Mouse (Mus musculus) embryonic facial prominence, embryonic 13.5 days (tissue): ENCODE data around the gene Camta1. TPM values are rescaled to one million over a fixed set of nuclear protein-coding genes. Genes with fewer than 3 reads are reported as not detected.

ENCODE experiments used
- ATAC-seq: fragments of 200-750 bp; cut with Nextera tagmentation; 2 replicates; pipeline ENCODE4 v1.8.0; 2017; ENCODE audit warnings: low read depth; ENCODE audit not compliant: insufficient number of reproducible peaks, insufficient read depth, low FRiP score, low TSS enrichment
- H3K27ac ChIP-seq: fragments of 300-500 bp; sonication (generic); 2 replicates; pipeline ENCODE4 v1.5.1; 2015; ENCODE audit warnings: moderate library complexity, mild to moderate bottlenecking, inconsistent platforms
- H3K27me3 ChIP-seq: fragments of 300-500 bp; sonication (generic); 2 replicates; pipeline ENCODE4 v1.6.1; 2015; ENCODE audit warnings: mild to moderate bottlenecking, inconsistent platforms
- H3K36me3 ChIP-seq: fragments of 300-500 bp; sonication (generic); 2 replicates; pipeline ENCODE4 v1.6.1; 2015; ENCODE audit warnings: mild to moderate bottlenecking, inconsistent platforms
- H3K4me1 ChIP-seq: fragments of 300-500 bp; sonication (generic); 2 replicates; pipeline ENCODE4 v1.6.1; 2015; ENCODE audit warnings: inconsistent platforms
- H3K4me2 ChIP-seq: fragments of 300-500 bp; sonication (generic); 2 replicates; pipeline ENCODE4 v1.6.1; 2015; ENCODE audit warnings: moderate library complexity, mild to moderate bottlenecking, inconsistent platforms
- H3K4me3 ChIP-seq: fragments of 300-500 bp; sonication (generic); 2 replicates; pipeline ENCODE4 v1.5.1; 2015; ENCODE audit warnings: mild to moderate bottlenecking, inconsistent platforms
- H3K9ac ChIP-seq: fragments of 300-500 bp; sonication (generic); 2 replicates; pipeline ENCODE4 v1.6.1; 2015; ENCODE audit warnings: mild to moderate bottlenecking, inconsistent platforms
- H3K9me3 ChIP-seq: fragments of 300-500 bp; sonication (generic); 2 replicates; pipeline ENCODE4 v1.6.1; 2016; ENCODE audit warnings: inconsistent platforms
- WGBS: fragments of 180-500 bp; shearing (Covaris S2); methylation state at CpG from one replicate; pipeline ENCODE4 v1.1.7; 2015; ENCODE audit warnings: mixed read lengths; 5-methylcytosine and 5-hydroxymethylcytosine counted together
- polyA plus RNA-seq: library from polyadenylated mRNA; unstranded; fragments of >200 nt; fragmentation: Nextera tagmentation; extraction: Ambion mirVana; gene quantifications from 2 replicates; pipeline ENCODE4 v1.2.1, GENCODE M21; 2015

Gene Camta1
- polyA plus RNA-seq, 1 experiment from 2014 or later = 106 TPM

GRCm38 (mm10) chr4:151756400-151756799 is 105.3 kb downstream of the Camta1 start:
- no peak for ATAC-seq
- H3K9me3 ChIP-seq = no peaks in the 10 kb centered on the region
- no peak overlapping the region for H3K27ac ChIP-seq
- H3K4me3 ChIP-seq = no peak overlapping the region
- 0 out of 2 replicates have a peak, but pooled peaks cover 3% of the 10 kb centered on the region for H3K36me3 ChIP-seq
- H3K4me2 ChIP-seq = no peak overlapping the region
- 75% methylated on average over 10 of the region's 10 CpGs for WGBS
- no peak overlapping the region for H3K9ac ChIP-seq
- no peaks in the 10 kb centered on the region for H3K27me3 ChIP-seq
- peaks cover 27% of the 10 kb centered on the region for H3K4me1 ChIP-seq

GRCm38 (mm10) chr4:151753231-151753630 is 108.4 kb downstream of the Camta1 start:
- H3K9ac ChIP-seq = no peak overlapping the region
- whole genome bisulfite sequencing = 60% methylated on average over 10 of the region's 10 CpGs
- H3K4me2 ChIP-seq = no peak overlapping the region
- H3K27me3 ChIP-seq = no peaks in the 10 kb centered on the region
- no peak overlapping the region for H3K4me3 ChIP-seq
- ATAC-seq = no peak
- peaks cover 27% of the 10 kb centered on the region for H3K4me1 ChIP-seq
- H3K9me3 ChIP-seq = no peaks in the 10 kb centered on the region
- H3K27ac ChIP-seq = no peak overlapping the region
- H3K36me3 ChIP-seq = 0 out of 2 replicates have a peak, but pooled peaks cover 3% of the 10 kb centered on the region

- Histone ChIP-seq H3K27ac (no peak overlapping the region), H3K9me3 (no peaks in the 10 kb centered on the region), H3K4me1 (peaks cover 27% of the 10 kb centered on the region), H3K4me3 (no peak overlapping the region), H3K9ac (no peak overlapping the region), H3K4me2 (no peak overlapping the region), H3K27me3 (no peaks in the 10 kb centered on the region), H3K36me3 (no peaks in the 10 kb centered on the region)
- ATAC-seq = no peak
- WGBS = 53% methylated on average over 7 of the region's 7 CpGs
Observed at GRCm38 (mm10) chr4:151752551-151752950, 109.1 kb downstream of the Camta1 start.

GRCm38 (mm10) chr4:151751270-151751945 is 110.3 kb downstream of the Camta1 start:
- H3K27ac ChIP-seq = no peak overlapping the region
- no peaks in the 10 kb centered on the region for H3K36me3 ChIP-seq
- H3K9ac ChIP-seq = no peak overlapping the region
- H3K4me2 ChIP-seq = no peak overlapping the region
- no peaks in the 10 kb centered on the region for H3K9me3 ChIP-seq
- WGBS = 82% methylated on average over 15 of the region's 15 CpGs
- H3K27me3 ChIP-seq = no peaks in the 10 kb centered on the region
- no peak overlapping the region for H3K4me3 ChIP-seq
- peaks cover 27% of the 10 kb centered on the region for H3K4me1 ChIP-seq
- no peak for ATAC-seq

- Histone ChIP-seq H3K27ac (no peak overlapping the region), H3K9ac (no peak overlapping the region), H3K9me3 (no peaks in the 10 kb centered on the region), H3K4me3 (no peak overlapping the region), H3K4me1 (peaks cover 7% of the 10 kb centered on the region), H3K36me3 (no peaks in the 10 kb centered on the region), H3K4me2 (no peak overlapping the region), H3K27me3 (no peaks in the 10 kb centered on the region)
- 81% methylated on average over 6 of the region's 6 CpGs for WGBS
- no peak for ATAC-seq
Observed at GRCm38 (mm10) chr4:151747723-151748122, 114.0 kb downstream of the Camta1 start.

GRCm38 (mm10) chr4:151746002-151746606 is 115.6 kb downstream of the Camta1 start:
- Histone ChIP-seq H3K36me3 (no peaks in the 10 kb centered on the region), H3K4me1 (peaks cover 12% of the 10 kb centered on the region), H3K4me3 (no peak overlapping the region), H3K27me3 (no peaks in the 10 kb centered on the region), H3K9me3 (no peaks in the 10 kb centered on the region), H3K9ac (no peak overlapping the region), H3K27ac (no peak overlapping the region), H3K4me2 (no peak overlapping the region)
- 0 out of 2 replicates have a peak, but pooled peaks have one; percentile 12 for ATAC-seq
- WGBS = 52% methylated on average over 9 of the region's 9 CpGs

- no peaks in the 10 kb centered on the region for H3K9me3 ChIP-seq
- H3K9ac ChIP-seq = no peak overlapping the region
- H3K4me3 ChIP-seq = no peak overlapping the region
- no peak overlapping the region for H3K4me2 ChIP-seq
- 72% methylated on average over 20 of the region's 20 CpGs for WGBS
- H3K27me3 ChIP-seq = no peaks in the 10 kb centered on the region
- ATAC-seq = no peak
- H3K4me1 ChIP-seq = peaks cover 20% of the 10 kb centered on the region
- H3K36me3 ChIP-seq = no peaks in the 10 kb centered on the region
- no peak overlapping the region for H3K27ac ChIP-seq
Observed at GRCm38 (mm10) chr4:151741249-151742137, 120.2 kb downstream of the Camta1 start.

- Histone ChIP-seq H3K9ac (no peak overlapping the region), H3K4me3 (no peak overlapping the region), H3K27ac (no peak overlapping the region), H3K9me3 (no peaks in the 10 kb centered on the region), H3K36me3 (no peaks in the 10 kb centered on the region), H3K4me1 (peaks cover 20% of the 10 kb centered on the region), H3K4me2 (no peak overlapping the region), H3K27me3 (no peaks in the 10 kb centered on the region)
- 81% methylated on average over 11 of the region's 12 CpGs for WGBS
- ATAC-seq = no peak
Observed at GRCm38 (mm10) chr4:151739348-151739956, 122.2 kb downstream of the Camta1 start.

GRCm38 (mm10) chr4:151738875-151739274 is 122.8 kb downstream of the Camta1 start:
- Histone ChIP-seq H3K27ac (peak overlapping the region; percentile 29; the same call in 1 of the 2 replicates), H3K4me3 (no peak overlapping the region)
- ATAC-seq = no peak; the same call in 1 of the 2 replicates

GRCm38 (mm10) chr4:151738280-151738679 is 123.4 kb downstream of the Camta1 start:
- WGBS = 64% methylated on average over 5 of the region's 5 CpGs
- ATAC-seq = no peak
- peak overlapping the region; percentile 29; the same call in 1 of the 2 replicates for H3K27ac ChIP-seq
- peaks cover 23% of the 10 kb centered on the region for H3K4me1 ChIP-seq
- H3K9ac ChIP-seq = no peak overlapping the region
- H3K36me3 ChIP-seq = no peaks in the 10 kb centered on the region
- H3K9me3 ChIP-seq = no peaks in the 10 kb centered on the region
- no peak overlapping the region for H3K4me2 ChIP-seq
- H3K27me3 ChIP-seq = no peaks in the 10 kb centered on the region; the same call in 1 of the 2 replicates
- H3K4me3 ChIP-seq = no peak overlapping the region

More at GRCm38 (mm10) chr4:151738875-151739274, 122.8 kb downstream of the Camta1 start:
- WGBS = 65% methylated on average over 11 of the region's 11 CpGs
- Histone ChIP-seq H3K36me3 (no peaks in the 10 kb centered on the region), H3K27me3 (no peaks in the 10 kb centered on the region), H3K4me2 (no peak overlapping the region), H3K9me3 (no peaks in the 10 kb centered on the region), H3K4me1 (peaks cover 20% of the 10 kb centered on the region), H3K9ac (no peak overlapping the region)

- no peak overlapping the region for H3K4me2 ChIP-seq
- H3K27me3 ChIP-seq = no peaks in the 10 kb centered on the region; the same call in 1 of the 2 replicates
- H3K36me3 ChIP-seq = no peaks in the 10 kb centered on the region
- WGBS = 59% methylated on average over 10 of the region's 10 CpGs
- no peaks in the 10 kb centered on the region for H3K9me3 ChIP-seq
- no peak overlapping the region for H3K9ac ChIP-seq
- no peak for ATAC-seq
- no peak overlapping the region for H3K27ac ChIP-seq
- H3K4me3 ChIP-seq = no peak overlapping the region
- H3K4me1 ChIP-seq = peaks cover 11% of the 10 kb centered on the region; the same call in 1 of the 2 replicates
Observed at GRCm38 (mm10) chr4:151732668-151733067, 129.0 kb downstream of the Camta1 start.
